Mouse (Mus musculus) embryonic facial prominence, embryonic 14.5 days (tissue): ENCODE measurements at regions not wholly inside any gene's neighbourhood (a gene's known extent, or its start where the extent isn't known, plus 50 kb on each side); places are given as distances from the start of the nearest gene placed in this dataset.

Experiments used
- ATAC-seq: fragments of 200-750 bp; cut with Nextera tagmentation; 2 replicates; pipeline ENCODE4 v1.8.0; 2017; ENCODE audit warnings: low read depth, moderate number of reproducible peaks, moderate TSS enrichment
- DNase-seq: peaks from one replicate; pipeline ENCODE4 v3.0.0-alpha.2; 2015; ENCODE audit warnings: low spot score
- H3K27ac ChIP-seq: fragments of 300-500 bp; sonication (generic); replicated peaks from 2 replicates; pipeline ENCODE4 v1.5.1; 2014; ENCODE audit warnings: low read depth, mild to moderate bottlenecking, low read length, moderate library complexity
- H3K27me3 ChIP-seq: fragments of 300-500 bp; sonication (generic); replicated peaks from 2 replicates; pipeline ENCODE4 v1.6.1; 2014; ENCODE audit warnings: low read length; ENCODE audit not compliant: control insufficient read depth, insufficient read depth
- H3K36me3 ChIP-seq: fragments of 300-500 bp; sonication (generic); 2 replicates; pipeline ENCODE4 v1.6.1; 2014; ENCODE audit warnings: low read length, mixed read lengths; ENCODE audit not compliant: control insufficient read depth, insufficient read depth
- H3K4me1 ChIP-seq: fragments of 300-500 bp; sonication (generic); 2 replicates; pipeline ENCODE4 v1.6.1; 2014; ENCODE audit warnings: antibody characterized with exemption, low read length; ENCODE audit not compliant: control insufficient read depth, insufficient read depth
- H3K4me2 ChIP-seq: fragments of 300-500 bp; sonication (generic); 2 replicates; pipeline ENCODE4 v1.6.1; 2014; ENCODE audit warnings: low read depth, mild to moderate bottlenecking, low read length, moderate library complexity, mixed read lengths
- H3K4me3 ChIP-seq: fragments of 300-500 bp; sonication (generic); 2 replicates; pipeline ENCODE4 v1.5.1; 2014; ENCODE audit warnings: low read depth, mild to moderate bottlenecking, low read length
- H3K9ac ChIP-seq: fragments of 300-500 bp; sonication (generic); 2 replicates; pipeline ENCODE4 v1.6.1; 2014; ENCODE audit warnings: low read depth, mild to moderate bottlenecking, low read length, moderate library complexity, mixed read lengths
- H3K9me3 ChIP-seq: fragments of 300-500 bp; sonication (generic); 2 replicates; pipeline ENCODE4 v1.6.1; 2016; ENCODE audit warnings: low read length; ENCODE audit not compliant: control insufficient read depth
- WGBS: fragments of 180-500 bp; shearing (Covaris S2); extraction: QIAGEN DNeasy Blood & Tissue Kit; methylation state at CpG from one replicate; pipeline ENCODE4 v1.1.7; 2014; 5-methylcytosine and 5-hydroxymethylcytosine counted together

- no peak overlapping the region for H3K4me2 ChIP-seq
- H3K9me3 ChIP-seq, result no peaks in the 10 kb centered on the region
- WGBS, result 89% methylated on average over 6 of the region's 6 CpGs
- no peak overlapping the region for H3K27ac ChIP-seq
- H3K4me1 ChIP-seq, result no peaks in the 10 kb centered on the region
- no peak for DNase-seq
- no peaks in the 10 kb centered on the region for H3K27me3 ChIP-seq
- no peak for ATAC-seq
- H3K9ac ChIP-seq, result no peak overlapping the region
- H3K36me3 ChIP-seq, result no peaks in the 10 kb centered on the region
- no peak overlapping the region for H3K4me3 ChIP-seq
Measured at GRCm38 (mm10) chr15:59807723-59808122, 208.7 kb downstream of the 4933412E24Rik start.

DNA sequence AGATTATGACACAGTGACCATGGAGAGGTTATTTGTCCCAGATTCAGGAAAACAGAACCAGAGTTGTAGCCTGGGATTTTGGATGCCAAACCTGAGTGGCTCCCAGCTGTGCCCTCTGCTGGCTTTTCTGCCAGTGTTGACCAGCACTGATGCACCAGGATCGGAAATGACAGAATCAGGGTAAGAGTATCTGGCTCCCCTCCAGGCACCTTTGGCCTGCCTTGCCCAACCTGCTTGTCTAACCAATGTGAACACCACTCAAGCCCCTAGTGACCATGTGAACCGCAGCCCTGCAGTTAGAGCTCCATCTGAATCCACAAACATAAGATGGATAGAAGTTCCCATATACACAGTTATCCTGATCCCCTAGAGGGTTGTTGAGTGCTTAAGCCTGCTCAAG lies 210.6 kb downstream of the 4933412E24Rik start:
- Histone ChIP-seq H3K9ac (no peak overlapping the region), H3K9me3 (no peaks in the 10 kb centered on the region), H3K36me3 (no peaks in the 10 kb centered on the region), H3K4me1 (no peaks in the 10 kb centered on the region), H3K27ac (no peak overlapping the region), H3K27me3 (no peaks in the 10 kb centered on the region), H3K4me2 (no peak overlapping the region), H3K4me3 (no peak overlapping the region)
- DNase-seq, result no peak
- 78% methylated on average over 2 of the region's 2 CpGs for WGBS
- no peak for ATAC-seq

DNA sequence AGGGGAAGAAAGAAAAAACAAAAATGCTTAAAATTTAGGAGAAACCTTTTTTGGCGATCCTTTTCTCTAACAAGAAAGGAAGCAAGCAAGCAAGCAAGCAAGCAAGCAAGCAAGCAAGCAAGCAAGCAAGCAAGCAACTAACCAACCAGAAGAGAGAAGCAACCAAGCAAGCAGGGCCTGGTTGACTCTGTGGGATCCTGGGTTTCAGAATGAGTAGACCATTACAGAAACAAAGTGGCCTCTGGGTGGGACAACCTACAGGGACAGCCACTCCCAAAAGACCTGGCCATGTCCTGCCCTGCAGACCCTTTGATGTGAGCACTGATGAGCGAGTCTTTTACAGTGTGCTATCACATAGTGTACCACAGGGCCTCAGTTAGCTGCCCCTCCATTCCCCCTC lies 211.6 kb downstream of the 4933412E24Rik start:
- Histone ChIP-seq H3K4me2 (no peak overlapping the region), H3K36me3 (no peaks in the 10 kb centered on the region), H3K27ac (no peak overlapping the region), H3K9ac (no peak overlapping the region), H3K9me3 (no peaks in the 10 kb centered on the region), H3K4me3 (no peak overlapping the region), H3K27me3 (no peaks in the 10 kb centered on the region), H3K4me1 (no peaks in the 10 kb centered on the region)
- DNase-seq, result no peak
- ATAC-seq, result no peak
- WGBS, result 92% methylated on average over 2 of the region's 2 CpGs

DNA sequence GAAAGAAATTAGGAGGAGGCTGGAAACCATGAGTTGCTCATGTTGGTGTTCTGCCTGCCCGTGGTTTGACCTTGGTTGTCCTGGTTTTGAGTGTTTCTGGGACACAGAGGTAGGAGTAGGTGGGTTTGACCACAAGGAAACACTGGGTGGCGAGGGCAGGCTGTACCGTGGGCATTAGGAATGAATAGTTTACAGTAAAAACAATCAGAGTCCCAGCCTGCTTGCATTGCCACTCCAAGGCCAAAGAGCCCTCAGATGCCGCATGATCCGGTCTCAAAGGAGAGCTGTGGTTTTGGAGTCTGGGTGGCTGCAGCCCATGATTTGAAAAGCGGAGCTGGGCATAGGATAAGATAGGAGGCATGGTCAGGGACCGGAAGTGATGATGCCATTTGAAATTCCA lies 212.0 kb downstream of the 4933412E24Rik start:
- Histone ChIP-seq H3K4me2 (no peak overlapping the region), H3K4me1 (no peaks in the 10 kb centered on the region), H3K36me3 (no peaks in the 10 kb centered on the region), H3K9ac (no peak overlapping the region), H3K27ac (no peak overlapping the region), H3K4me3 (no peak overlapping the region), H3K9me3 (no peaks in the 10 kb centered on the region), H3K27me3 (no peaks in the 10 kb centered on the region)
- ATAC-seq, result no peak
- 78% methylated on average over 7 of the region's 7 CpGs for WGBS
- no peak for DNase-seq

DNA sequence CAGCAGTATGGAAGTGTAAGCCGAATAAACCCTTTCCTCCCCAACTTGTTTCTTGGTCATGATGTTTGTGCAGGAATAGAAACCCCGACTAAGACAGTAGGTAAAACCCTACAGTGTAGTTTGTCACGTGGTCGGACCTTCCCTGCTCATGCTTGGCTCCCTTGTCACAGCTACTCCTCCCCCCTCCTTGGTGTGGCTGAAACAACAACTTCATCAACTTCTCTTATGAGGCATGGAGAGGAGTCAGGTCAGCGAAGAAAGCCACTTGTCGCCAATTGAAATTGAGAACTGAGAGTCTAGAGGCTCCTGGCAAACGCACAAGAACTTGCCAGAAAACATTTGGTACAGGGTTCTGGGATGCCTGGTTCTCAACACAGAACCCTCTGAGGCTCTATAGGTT lies 214.1 kb downstream of the 4933412E24Rik start:
- Histone ChIP-seq H3K27ac (no peak overlapping the region), H3K4me1 (no peaks in the 10 kb centered on the region), H3K36me3 (no peaks in the 10 kb centered on the region), H3K9me3 (no peaks in the 10 kb centered on the region), H3K27me3 (no peaks in the 10 kb centered on the region), H3K4me3 (no peak overlapping the region), H3K9ac (no peak overlapping the region), H3K4me2 (no peak overlapping the region)
- no peak for DNase-seq
- no peak for ATAC-seq
- 83% methylated on average over 6 of the region's 7 CpGs for WGBS

GRCm38 (mm10) chr15:59799124-59799815 lies 217.1 kb downstream of the 4933412E24Rik start:
- Histone ChIP-seq H3K9ac (no peak overlapping the region), H3K4me1 (no peaks in the 10 kb centered on the region), H3K4me2 (no peak overlapping the region), H3K4me3 (no peak overlapping the region), H3K27me3 (no peaks in the 10 kb centered on the region), H3K27ac (no peak overlapping the region), H3K9me3 (no peaks in the 10 kb centered on the region), H3K36me3 (no peaks in the 10 kb centered on the region)
- DNase-seq (no peak), ATAC-seq (no peak)
- 86% methylated on average over 3 of the region's 3 CpGs for WGBS

DNA sequence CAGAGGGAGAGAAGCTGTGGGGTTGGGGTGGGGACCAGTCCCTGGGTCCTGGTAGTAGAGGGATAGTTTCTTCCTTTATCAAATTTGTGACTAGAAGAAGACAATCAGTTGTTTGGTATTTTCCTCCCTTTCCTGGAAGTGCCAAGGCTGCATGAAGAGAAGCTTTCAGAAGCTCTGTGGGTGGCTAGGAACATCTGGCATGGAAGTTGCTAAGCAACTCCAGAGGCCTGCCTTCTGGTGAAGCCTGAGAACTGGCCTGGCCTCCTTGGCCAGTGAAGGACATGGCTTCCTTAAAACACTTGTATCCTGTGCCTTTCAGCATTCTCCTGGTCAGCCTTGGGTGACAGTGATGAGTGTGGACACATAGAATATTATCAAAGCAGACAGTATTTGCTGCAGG lies 217.9 kb downstream of the 4933412E24Rik start:
- no peak overlapping the region for H3K4me2 ChIP-seq
- H3K4me1 ChIP-seq, result no peaks in the 10 kb centered on the region
- H3K36me3 ChIP-seq, result no peaks in the 10 kb centered on the region
- no peak overlapping the region for H3K27ac ChIP-seq
- H3K4me3 ChIP-seq, result no peak overlapping the region
- no peak overlapping the region for H3K9ac ChIP-seq
- DNase-seq (no peak), ATAC-seq (no peak)
- H3K9me3 ChIP-seq, result no peaks in the 10 kb centered on the region
- H3K27me3 ChIP-seq, result no peaks in the 10 kb centered on the region

- Histone ChIP-seq H3K4me2 (no peak overlapping the region), H3K27ac (no peak overlapping the region), H3K4me3 (no peak overlapping the region), H3K27me3 (no peaks in the 10 kb centered on the region), H3K9me3 (no peaks in the 10 kb centered on the region), H3K36me3 (no peaks in the 10 kb centered on the region), H3K4me1 (no peaks in the 10 kb centered on the region), H3K9ac (no peak overlapping the region)
- WGBS, result 94% methylated on average over 5 of the region's 5 CpGs
- ATAC-seq (no peak), DNase-seq (no peak)
Measured at GRCm38 (mm10) chr15:59795717-59796116, 220.7 kb downstream of the 4933412E24Rik start.

GRCm38 (mm10) chr15:59794871-59795270 lies 221.5 kb downstream of the 4933412E24Rik start:
- H3K4me1 ChIP-seq, result no peaks in the 10 kb centered on the region
- no peak overlapping the region for H3K4me2 ChIP-seq
- no peak for DNase-seq
- no peak for ATAC-seq
- 74% methylated on average over 6 of the region's 6 CpGs for WGBS
- no peaks in the 10 kb centered on the region for H3K27me3 ChIP-seq
- H3K9me3 ChIP-seq, result no peaks in the 10 kb centered on the region
- no peak overlapping the region for H3K9ac ChIP-seq
- no peak overlapping the region for H3K27ac ChIP-seq
- no peak overlapping the region for H3K4me3 ChIP-seq
- no peaks in the 10 kb centered on the region for H3K36me3 ChIP-seq
